Mouse (Mus musculus): ENCODE results near the gene Actl7b. TPM values are rescaled to one million over a fixed set of nuclear protein-coding genes. Genes with fewer than 3 reads are reported as not detected.

Gene Actl7b
- polyA plus RNA-seq, 1 experiment from 2014 or later: not detected

DNA sequence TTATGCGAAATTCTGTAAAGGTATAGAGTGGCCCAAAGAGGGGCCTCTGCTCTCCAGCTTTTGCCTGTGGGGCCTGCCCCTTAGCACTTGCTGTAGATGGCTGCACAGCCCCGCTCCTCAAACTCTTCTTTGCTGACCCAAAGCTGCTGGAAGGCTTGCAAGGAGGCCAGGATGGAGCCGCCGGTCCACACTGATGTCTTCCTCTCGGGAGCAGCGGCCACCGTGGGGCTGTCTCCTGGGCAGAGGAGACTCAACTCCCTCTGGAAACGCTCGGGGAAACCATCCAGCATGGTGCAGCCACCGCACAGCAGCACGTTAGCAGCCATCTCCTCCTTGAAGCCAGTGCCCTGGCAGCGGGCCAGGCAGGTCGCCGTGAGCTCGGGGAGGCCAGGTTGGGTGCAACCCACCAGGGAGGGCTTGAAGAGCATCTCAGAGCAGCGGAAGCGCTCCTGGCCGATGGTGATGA lies 1.2 kb downstream of the Actl7b start, which contains the start of gene Gm26657:
TSS of gene Gm26657 (plus strand) at position 51 of the 466 bp plus-strand sequence.
- H3K9ac ChIP-seq: no peak within 1 kb of the TSS
- H3K4me3 ChIP-seq: no peak within 1 kb of the TSS
- 88% methylated on average over 18 of the region's 18 CpGs for WGBS
- H3K9me3 ChIP-seq: no peaks in the 10 kb centered on the region
- H3K36me3 ChIP-seq: peaks cover 15% of the 10 kb centered on the region
- no peak within 1 kb of the TSS for H3K27ac ChIP-seq
- no peak for ATAC-seq (ENCODE audit: low FRiP score, low read depth)
- H3K27me3 ChIP-seq: no peaks in the 10 kb centered on the region
- no peak within 1 kb of the TSS for H3K4me2 ChIP-seq (replicated peaks)
- H3K4me1 ChIP-seq: no peaks in the 10 kb centered on the region

DNA sequence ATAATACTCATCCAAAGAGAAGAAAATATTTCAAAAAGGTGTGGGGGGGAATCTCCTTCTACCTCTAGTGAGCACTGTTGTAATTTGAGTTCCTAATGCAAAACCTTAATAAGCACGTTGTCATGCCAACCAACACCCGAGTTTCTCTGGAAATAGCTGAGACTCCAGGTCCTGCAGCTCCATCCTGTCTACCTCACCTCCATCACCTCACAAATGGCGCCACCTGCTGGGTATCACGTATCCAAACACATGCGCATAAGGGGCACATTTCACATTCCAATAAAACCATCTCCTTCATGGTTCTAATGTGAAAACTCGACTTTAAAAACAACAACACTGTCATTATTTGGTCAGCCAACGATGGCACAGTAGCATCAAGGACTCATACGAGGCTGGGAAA lies 15.4 kb downstream of the Actl7b start:
- no peak for ATAC-seq (ENCODE audit: low FRiP score, low read depth)

DNA sequence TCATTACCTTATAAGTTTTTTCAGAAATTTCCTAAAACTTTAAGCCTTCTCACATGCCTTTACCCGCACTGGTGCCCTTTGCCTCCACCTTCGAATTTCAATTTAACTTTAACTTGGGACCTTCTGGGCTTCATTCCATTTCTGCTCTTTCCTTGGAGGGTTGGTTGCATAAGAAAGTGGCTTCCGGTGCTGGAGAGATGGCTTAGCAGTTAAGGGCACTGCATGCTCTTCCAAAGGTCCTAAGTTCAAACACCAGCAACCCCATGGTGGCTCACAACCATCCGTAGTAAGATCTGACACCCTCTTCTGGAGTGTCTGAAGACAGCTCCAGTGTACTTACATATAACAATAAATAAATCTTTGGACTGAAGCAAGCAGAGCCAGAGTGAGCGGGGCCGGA lies 18.0 kb downstream of the Actl7b start:
- Histone ChIP-seq H3K9ac (no peak overlapping the region), H3K27me3 (no peaks in the 10 kb centered on the region), H3K4me2 (replicated peaks) (no peak overlapping the region), H3K27ac (no peak overlapping the region), H3K9me3 (0 out of 2 replicates have a peak, but pooled peaks cover 4% of the 10 kb centered on the region), H3K36me3 (no peaks in the 10 kb centered on the region), H3K4me1 (peaks cover 19% of the 10 kb centered on the region), H3K4me3 (no peak overlapping the region)
- 92% methylated on average over 6 of the region's 6 CpGs for WGBS
- no peak for ATAC-seq (ENCODE audit: low FRiP score, low read depth)

More for the DNA sequence above, 15.4 kb downstream of the Actl7b start:
- 57% methylated on average over 8 of the region's 8 CpGs for WGBS
- no peaks in the 10 kb centered on the region for H3K27me3 ChIP-seq
- H3K9me3 ChIP-seq: 0 out of 2 replicates have a peak, but pooled peaks cover 4% of the 10 kb centered on the region
- H3K4me3 ChIP-seq: no peak overlapping the region
- no peak overlapping the region for H3K9ac ChIP-seq
- no peak overlapping the region for H3K4me2 ChIP-seq (replicated peaks)
- H3K4me1 ChIP-seq: no peaks in the 10 kb centered on the region
- H3K36me3 ChIP-seq: no peaks in the 10 kb centered on the region
- no peak overlapping the region for H3K27ac ChIP-seq

DNA sequence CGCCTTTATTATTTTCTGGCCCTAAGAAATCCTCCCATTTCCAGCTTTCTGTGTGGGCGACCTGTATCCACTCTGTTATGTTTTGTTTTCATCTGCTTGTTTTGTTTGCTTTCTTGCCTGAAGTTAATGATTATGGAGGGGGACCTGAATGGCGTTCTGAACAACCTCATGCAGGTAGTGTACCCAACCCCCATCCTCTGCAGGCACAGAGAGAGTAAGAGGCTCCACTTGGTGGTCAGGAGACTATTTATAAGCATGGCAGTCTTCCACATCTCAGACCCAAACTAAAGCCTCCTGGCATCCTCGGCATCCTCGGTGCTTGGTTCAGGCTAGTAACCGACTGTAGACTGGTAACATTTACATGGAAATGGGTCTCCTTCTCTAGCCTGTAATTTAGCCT lies 18.9 kb downstream of the Actl7b start:
- Histone ChIP-seq H3K9ac (no peak overlapping the region), H3K27me3 (no peaks in the 10 kb centered on the region), H3K4me1 (peaks cover 22% of the 10 kb centered on the region), H3K4me3 (no peak overlapping the region), H3K4me2 (replicated peaks) (no peak overlapping the region), H3K36me3 (no peaks in the 10 kb centered on the region), H3K9me3 (0 out of 2 replicates have a peak, but pooled peaks cover under 1% of the 10 kb centered on the region), H3K27ac (no peak overlapping the region)
- no peak for ATAC-seq (ENCODE audit: low FRiP score, low read depth)
- WGBS: 71% methylated on average over 6 of the region's 6 CpGs

DNA sequence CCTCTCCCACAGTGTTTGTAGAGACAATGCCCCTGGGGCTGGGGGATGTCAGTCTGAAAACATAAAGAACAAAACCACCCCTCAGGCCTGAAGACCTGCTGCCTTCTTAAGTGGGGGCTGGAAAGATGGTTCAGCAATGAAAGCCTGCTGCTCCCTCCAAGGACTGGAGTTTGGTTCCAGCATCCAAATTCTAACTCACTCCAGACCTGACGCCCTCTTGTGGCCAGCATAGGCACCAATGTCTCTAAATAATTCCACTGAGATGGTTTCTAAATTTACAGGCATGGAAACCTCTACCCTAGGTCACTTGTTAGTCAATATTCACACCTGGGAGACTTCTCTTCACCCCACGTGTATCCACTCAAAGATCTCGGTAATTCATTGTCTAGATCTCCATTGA lies 19.8 kb downstream of the Actl7b start:
- no peaks in the 10 kb centered on the region for H3K36me3 ChIP-seq
- no peaks in the 10 kb centered on the region for H3K9me3 ChIP-seq
- 28% methylated on average over 3 of the region's 3 CpGs for WGBS
- no peak overlapping the region for H3K4me2 ChIP-seq (replicated peaks)
- H3K4me1 ChIP-seq: peaks cover 22% of the 10 kb centered on the region
- no peaks in the 10 kb centered on the region for H3K27me3 ChIP-seq
- H3K9ac ChIP-seq: no peak overlapping the region
- H3K27ac ChIP-seq: no peak overlapping the region
- ATAC-seq (ENCODE audit: low FRiP score, low read depth): no peak
- H3K4me3 ChIP-seq: no peak overlapping the region

DNA sequence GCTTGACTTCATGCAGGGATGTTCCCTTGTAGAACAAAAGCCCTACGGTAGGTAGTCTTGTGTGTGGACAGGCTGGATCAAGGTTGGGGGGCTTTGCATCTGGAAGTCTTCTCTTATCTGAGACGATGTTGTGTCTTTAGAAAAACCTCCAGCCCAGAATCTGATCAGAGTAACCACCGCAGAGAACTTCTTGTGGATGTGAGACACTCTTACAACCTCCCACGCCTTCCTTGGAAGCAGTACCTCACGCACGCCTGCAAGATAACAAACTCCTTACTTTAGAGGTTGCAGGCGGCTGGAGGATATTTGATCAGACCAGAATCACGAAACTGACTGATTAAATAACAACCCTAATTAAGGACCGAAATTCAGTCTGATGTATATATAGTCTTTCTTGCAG lies 20.8 kb downstream of the Actl7b start:
- 81% methylated on average over 9 of the region's 9 CpGs for WGBS
- H3K4me3 ChIP-seq: no peak overlapping the region
- H3K4me1 ChIP-seq: peaks cover 22% of the 10 kb centered on the region
- no peak for ATAC-seq (ENCODE audit: low FRiP score, low read depth)
- H3K27ac ChIP-seq: no peak overlapping the region
- no peaks in the 10 kb centered on the region for H3K36me3 ChIP-seq
- no peak overlapping the region for H3K4me2 ChIP-seq (replicated peaks)
- H3K27me3 ChIP-seq: no peaks in the 10 kb centered on the region
- no peaks in the 10 kb centered on the region for H3K9me3 ChIP-seq
- no peak overlapping the region for H3K9ac ChIP-seq

DNA sequence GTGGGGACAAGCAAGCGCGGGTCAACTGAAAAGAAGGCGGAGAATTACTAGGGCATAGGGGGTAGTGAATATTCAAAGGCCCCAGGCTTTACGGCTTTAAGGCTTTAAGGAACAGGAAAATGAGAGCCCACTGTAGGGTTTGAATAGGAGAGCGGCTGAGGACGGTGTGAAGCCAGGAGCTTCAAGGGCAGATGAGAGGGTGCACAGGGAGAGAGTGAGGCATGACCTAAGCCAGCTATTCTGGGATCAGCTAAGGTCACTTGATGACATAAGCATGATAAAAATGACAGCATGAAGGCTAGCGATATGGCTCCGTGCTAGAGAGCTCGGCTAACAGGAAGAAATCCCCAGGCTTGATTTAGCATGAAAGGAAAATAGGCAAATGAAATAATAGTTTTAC lies 21.8 kb downstream of the Actl7b start:
- H3K4me2 ChIP-seq (replicated peaks): no peak overlapping the region
- no peaks in the 10 kb centered on the region for H3K27me3 ChIP-seq
- peaks cover 22% of the 10 kb centered on the region for H3K4me1 ChIP-seq
- no peaks in the 10 kb centered on the region for H3K9me3 ChIP-seq
- H3K9ac ChIP-seq: no peak overlapping the region
- 58% methylated on average over 9 of the region's 9 CpGs for WGBS
- no peaks in the 10 kb centered on the region for H3K36me3 ChIP-seq
- no peak overlapping the region for H3K4me3 ChIP-seq
- no peak for ATAC-seq (ENCODE audit: low FRiP score, low read depth)
- H3K27ac ChIP-seq: no peak overlapping the region

DNA sequence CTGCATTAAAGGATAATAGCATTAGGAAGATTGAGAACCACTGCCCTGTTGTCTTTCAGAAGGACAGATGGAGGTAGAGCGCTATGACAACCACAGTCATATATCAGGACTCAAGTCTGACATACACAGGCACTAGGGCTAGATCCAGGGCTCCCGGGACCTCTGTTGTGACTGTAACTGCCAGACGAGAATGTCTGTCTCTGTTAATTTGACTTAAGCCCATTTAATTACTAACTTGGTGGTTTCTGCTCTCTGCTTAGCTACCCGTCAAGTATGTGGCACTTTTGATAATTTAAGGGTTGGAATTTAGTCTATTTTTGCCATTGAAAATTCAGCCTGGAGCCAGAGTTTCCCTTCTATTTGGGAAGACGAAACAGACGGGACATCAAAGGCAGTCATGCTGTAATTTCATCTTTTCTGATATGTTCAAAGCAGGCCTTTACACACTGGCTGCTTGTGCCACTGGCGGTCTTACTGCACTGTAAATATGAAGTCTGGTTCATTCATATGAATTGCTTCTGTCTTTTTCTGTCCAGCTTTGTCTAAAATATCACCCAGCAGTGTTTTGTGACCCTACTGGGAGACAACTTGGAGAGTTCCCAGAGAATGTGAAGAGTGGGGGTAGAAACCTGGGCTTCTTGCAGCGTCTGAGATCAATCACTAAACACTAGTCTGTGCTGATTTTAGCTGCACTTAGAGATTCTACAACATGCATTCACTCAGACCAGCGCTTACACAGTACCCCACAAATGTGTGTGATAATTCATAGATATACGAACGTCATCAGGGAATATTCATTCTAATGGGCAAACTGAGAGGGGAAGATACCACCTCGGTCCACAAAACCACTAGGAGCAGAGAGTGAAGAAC lies 22.4 kb downstream of the Actl7b start:
- no peaks in the 10 kb centered on the region for H3K36me3 ChIP-seq
- no peak overlapping the region for H3K9ac ChIP-seq
- ATAC-seq (ENCODE audit: low FRiP score, low read depth): no peak
- H3K9me3 ChIP-seq: no peaks in the 10 kb centered on the region
- H3K4me1 ChIP-seq: peaks cover 22% of the 10 kb centered on the region
- H3K4me2 ChIP-seq (replicated peaks): no peak overlapping the region
- H3K4me3 ChIP-seq: no peak overlapping the region
- WGBS: 52% methylated on average over 12 of the region's 12 CpGs
- no peak overlapping the region for H3K27ac ChIP-seq
- H3K27me3 ChIP-seq: no peaks in the 10 kb centered on the region

DNA sequence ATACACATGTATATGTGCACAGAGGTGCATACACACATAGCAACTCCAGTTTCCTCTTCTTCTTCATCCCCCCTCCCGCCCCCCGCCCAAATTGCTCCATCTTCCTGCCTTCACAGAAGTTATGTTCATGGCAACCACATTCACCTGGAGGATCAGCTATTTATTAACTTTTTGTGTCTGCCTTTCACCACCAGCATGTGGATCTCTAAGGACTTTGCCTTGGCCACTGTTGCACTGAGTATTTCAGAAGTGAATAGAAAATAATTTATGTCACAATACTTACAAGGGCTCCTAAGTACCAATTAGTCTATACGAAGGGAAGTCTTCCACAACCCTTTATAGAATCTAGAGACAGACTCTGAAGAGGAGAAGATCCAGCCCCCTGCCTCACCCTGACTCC lies 23.3 kb downstream of the Actl7b start:
- Histone ChIP-seq H3K27ac (no peak overlapping the region), H3K4me2 (replicated peaks) (no peak overlapping the region), H3K27me3 (no peaks in the 10 kb centered on the region), H3K9me3 (no peaks in the 10 kb centered on the region), H3K36me3 (no peaks in the 10 kb centered on the region), H3K9ac (no peak overlapping the region), H3K4me3 (no peak overlapping the region), H3K4me1 (peaks cover 22% of the 10 kb centered on the region)
- WGBS: 85% methylated on average over 3 of the region's 3 CpGs
- ATAC-seq (ENCODE audit: low FRiP score, low read depth): no peak

DNA sequence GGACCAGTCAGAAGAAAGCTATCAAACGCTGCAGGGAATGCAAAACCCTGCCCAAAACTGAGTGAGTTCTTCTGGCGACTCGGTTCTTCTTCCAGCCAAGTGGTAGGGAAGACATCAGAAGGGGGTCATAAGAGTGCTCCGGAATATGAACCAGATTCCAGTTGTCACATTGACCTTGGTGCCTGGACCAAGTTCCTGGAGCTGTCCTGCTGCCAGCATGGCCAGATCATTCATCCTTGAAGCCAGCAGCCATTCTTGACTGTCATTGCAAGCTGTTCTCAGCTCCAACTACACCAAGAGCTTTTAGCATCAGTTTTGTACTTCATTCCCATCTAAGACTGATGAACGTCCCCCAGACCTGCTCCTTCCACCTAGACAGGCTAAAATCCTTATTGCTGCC lies 24.4 kb downstream of the Actl7b start:
- Histone ChIP-seq H3K4me3 (no peak overlapping the region), H3K4me1 (peaks cover 22% of the 10 kb centered on the region), H3K9me3 (no peaks in the 10 kb centered on the region), H3K4me2 (replicated peaks) (no peak overlapping the region), H3K9ac (no peak overlapping the region), H3K27ac (no peak overlapping the region), H3K27me3 (no peaks in the 10 kb centered on the region), H3K36me3 (no peaks in the 10 kb centered on the region)
- whole genome bisulfite sequencing: 63% methylated on average over 5 of the region's 5 CpGs
- no peak for ATAC-seq (ENCODE audit: low FRiP score, low read depth)

DNA sequence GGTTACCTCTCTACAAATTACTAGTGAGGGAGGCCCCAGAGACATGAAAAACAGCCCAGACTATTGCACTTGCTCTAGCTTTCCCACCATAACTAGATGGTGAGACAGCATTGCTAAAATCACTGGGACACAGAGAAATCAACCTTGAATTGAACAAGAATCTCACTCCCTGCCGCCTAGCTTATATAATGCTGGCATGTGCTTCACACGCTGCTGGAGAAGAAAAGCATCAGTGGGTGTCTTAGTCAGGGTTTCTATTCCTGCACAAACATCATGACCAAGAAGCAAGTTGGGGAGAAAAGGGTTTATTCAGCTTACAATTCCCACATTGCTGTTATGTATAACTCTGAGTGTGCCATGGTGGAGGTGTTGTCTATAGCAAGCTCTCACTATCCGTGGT lies 28.1 kb downstream of the Actl7b start:
- Histone ChIP-seq H3K36me3 (no peaks in the 10 kb centered on the region), H3K4me3 (no peak overlapping the region), H3K4me2 (replicated peaks) (no peak overlapping the region), H3K4me1 (peaks cover 8% of the 10 kb centered on the region), H3K27ac (no peak overlapping the region), H3K9me3 (no peaks in the 10 kb centered on the region), H3K9ac (no peak overlapping the region), H3K27me3 (no peaks in the 10 kb centered on the region)
- WGBS: 93% methylated on average over 3 of the region's 3 CpGs
- ATAC-seq (ENCODE audit: low FRiP score, low read depth): no peak

DNA sequence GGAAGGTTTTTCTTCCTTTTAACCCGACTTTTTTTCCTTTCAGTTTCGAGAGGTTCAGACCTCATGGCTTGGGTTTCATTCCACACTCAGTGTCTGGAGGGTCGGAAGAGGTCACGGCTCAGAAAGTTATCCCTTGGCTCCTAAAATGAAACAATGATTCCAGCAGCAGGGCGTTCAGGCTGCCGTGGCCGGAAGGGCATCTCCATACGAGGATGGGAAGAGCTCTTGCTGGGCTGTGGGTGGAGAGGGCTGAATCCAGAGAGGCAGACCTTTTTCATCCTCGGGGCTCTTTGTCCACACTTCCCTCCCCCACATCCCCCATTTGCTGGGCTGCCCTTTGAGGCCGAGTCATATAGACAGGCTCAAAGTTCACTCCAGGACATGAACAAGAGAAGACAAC lies 39.0 kb downstream of the Actl7b start:
- no peak for ATAC-seq (ENCODE audit: low FRiP score, low read depth)
- Histone ChIP-seq H3K4me3 (no peak overlapping the region), H3K4me1 (no peaks in the 10 kb centered on the region), H3K27ac (no peak overlapping the region), H3K9me3 (no peaks in the 10 kb centered on the region), H3K36me3 (no peaks in the 10 kb centered on the region), H3K9ac (peak overlapping the region; percentile 31; the same call in 1 of the 2 replicates), H3K4me2 (replicated peaks) (no peak overlapping the region), H3K27me3 (no peaks in the 10 kb centered on the region)
- WGBS: 36% methylated on average over 10 of the region's 10 CpGs

DNA sequence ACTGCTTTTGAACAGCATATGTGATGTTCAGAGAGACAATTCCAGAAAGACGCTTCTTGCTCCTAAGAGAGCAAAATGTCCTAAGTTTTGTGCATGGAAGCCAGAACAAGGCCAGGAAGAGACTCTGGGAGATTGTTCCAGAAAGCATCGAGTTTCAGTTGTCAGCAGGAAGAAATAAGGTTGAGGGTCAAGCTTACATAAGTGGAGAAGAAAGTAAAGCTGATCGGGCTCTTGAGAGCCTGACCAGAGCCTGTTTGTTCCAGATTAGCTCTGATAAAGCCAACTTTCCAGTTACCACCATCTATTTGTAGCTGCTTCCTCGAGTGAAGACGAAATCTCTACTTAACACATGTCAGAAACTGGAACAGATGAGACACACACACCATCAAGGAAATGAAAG lies 42.6 kb downstream of the Actl7b start:
- Histone ChIP-seq H3K27ac (no peak overlapping the region), H3K4me2 (replicated peaks) (no peak overlapping the region), H3K4me1 (no peaks in the 10 kb centered on the region), H3K9me3 (no peaks in the 10 kb centered on the region), H3K9ac (no peak overlapping the region), H3K4me3 (no peak overlapping the region), H3K27me3 (no peaks in the 10 kb centered on the region), H3K36me3 (no peaks in the 10 kb centered on the region)
- ATAC-seq (ENCODE audit: low FRiP score, low read depth): no peak
- WGBS: 63% methylated on average over 5 of the region's 5 CpGs

All from limb, embryonic 13.5 days (tissue).